Comparison of ENCODE assay signal across 8 mouse cellular contexts in genomic region chrX:100494068-100494978, GRCm38 (mm10). TPM values are rescaled to one million over a fixed set of nuclear protein-coding genes. Genes with fewer than 3 reads are reported as not detected.
A peak's percentile ranks its signal among the peaks of the same experiment; 100 is the strongest.
DNase-seq lines count a peak whose midpoint lies in the region; ATAC-seq and TF ChIP-seq lines count a peak whose summit lies in the region.

Gene Igbp1, plus strand, starts transcription at chrX:100494291.

- peak within 1 kb of the TSS; percentile 69; the same call in 1 of the 2 replicates for H3K27ac ChIP-seq in ES-E14 (ENCODE audit: insufficient read depth, low read depth, low read length, poor library complexity, severe bottlenecking)
- H3K27ac ChIP-seq in forebrain, embryonic 15.5 days (replicated peaks): peak within 1 kb of the TSS; percentile 52; the same call in 1 of the 2 replicates

- peak within 1 kb of the TSS; percentile 55 for H3K4me2 ChIP-seq in forebrain, embryonic 15.5 days (replicated peaks)

- peaks cover 2% of the 10 kb centered on the region; the same call in 1 of the 2 replicates for H3K36me3 ChIP-seq in ES-E14 (ENCODE audit: control insufficient read depth, insufficient read depth, low read length, poor library complexity, severe bottlenecking)
- peaks cover 6% of the 10 kb centered on the region; the same call in 1 of the 2 replicates for H3K36me3 ChIP-seq in forebrain, embryonic 15.5 days

- peak; percentile 99 for ATAC-seq in forebrain, embryonic 15.5 days (replicated peaks)
- peak; percentile 97 for ATAC-seq in neutrophil, adult 5-6 weeks (ENCODE audit: extremely low read depth, insufficient number of reproducible peaks, low FRiP score, poor library complexity, severe bottlenecking)

- TF ChIP-seq POLR2A in lung, adult 2 months (IDR thresholded peaks at IDR 0.05; ENCODE audit: borderline replicate concordance, extremely low read depth, low read depth, low read length): peak; percentile 27; the same call in 1 of the 2 replicates

- in situ Hi-C loops in ES-E14 (cut with MboI; ENCODE audit: low sequenced_read_pairs in 2 of 2, unreplicated experiment in 2 of 2): no loop called here

- H3K27me3 ChIP-seq in forebrain, embryonic 15.5 days: no peaks in the 10 kb centered on the region

- 20% methylated on average over 32 of the region's 32 CpGs for WGBS in forebrain, embryonic 15.5 days
- WGBS in lung, adult 2 months: 26% methylated on average over 32 of the region's 32 CpGs

- DNase-seq in ES-E14 (ENCODE audit: low read depth, low spot score): peak; percentile 43
- DNase-seq in cerebellum, adult 11-12 months: peak; percentile 77
- DNase-seq in heart, postnatal 25 days (ENCODE audit: low spot score): peak; percentile 67
- DNase-seq in layer of hippocampus, adult 18-20 months (ENCODE audit: low spot score in 2 of 2): peak; percentile 78 to 84
- DNase-seq in lung, adult 2 months: peak; percentile 66
- DNase-seq in thymus, adult 18-20 months: peak; percentile 34 to 64

- TF ChIP-seq CTCF in lung, adult 2 months (IDR thresholded peaks at IDR 0.05; ENCODE audit: insufficient read depth, low read length): no peak

- H3K9ac ChIP-seq in ES-E14 (ENCODE audit: insufficient read depth, low read depth, low read length, poor library complexity, severe bottlenecking): peak within 1 kb of the TSS; percentile 95
- peak within 1 kb of the TSS; percentile 51 for H3K9ac ChIP-seq in forebrain, embryonic 15.5 days (replicated peaks)

- intact Hi-C loops in heart, postnatal 25 days (cut with DNase I): no loop called here

- no peaks in the 10 kb centered on the region for H3K4me1 ChIP-seq in ES-E14 (ENCODE audit: control insufficient read depth in 2 of 2, insufficient read depth in 2 of 2, low read length in 2 of 2, poor library complexity in 1 of 2)
- H3K4me1 ChIP-seq in forebrain, embryonic 15.5 days: peaks cover 14% of the 10 kb centered on the region
- no peaks in the 10 kb centered on the region; the same call in 1 of the 2 replicates for H3K4me1 ChIP-seq in lung, adult 2 months (ENCODE audit: control insufficient read depth, insufficient read depth, low read length)

- H3K9me3 ChIP-seq in ES-E14 (ENCODE audit: control insufficient read depth, insufficient read depth, low read depth, low read length): no peaks in the 10 kb centered on the region
- no peaks in the 10 kb centered on the region for H3K9me3 ChIP-seq in forebrain, embryonic 15.5 days

- H3K4me3 ChIP-seq in ES-E14 (ENCODE audit: insufficient read depth in 1 of 2, low read depth in 1 of 2, low read length in 2 of 2, poor library complexity in 1 of 2, severe bottlenecking in 1 of 2): peak within 1 kb of the TSS; percentile 97
- peak within 1 kb of the TSS; percentile 68 for H3K4me3 ChIP-seq in forebrain, embryonic 15.5 days
- peak within 1 kb of the TSS; percentile 88 for H3K4me3 ChIP-seq in lung, adult 2 months (replicated peaks; ENCODE audit: extremely low read depth, low read depth, low read length)

TF ChIP-seq in ES-E14, 5 proteins besides CTCF, POLR2A, EP300 and RAD21:
- TF ChIP-seq ZNF384 (IDR thresholded peaks at IDR 0.05; ENCODE audit: low read depth, low read length) (no peak), MAFK (IDR thresholded peaks at IDR 0.05; ENCODE audit: insufficient read depth, low read depth, low read length) (no peak), CHD2 (IDR thresholded peaks at IDR 0.05; ENCODE audit: low read depth, low read length) (peak; percentile 44; the same call in 1 of the 2 replicates), ZC3H11A (IDR thresholded peaks at IDR 0.05; ENCODE audit: borderline replicate concordance, low read depth, low read length) (no peak), HCFC1 (IDR thresholded peaks at IDR 0.05; ENCODE audit: borderline replicate concordance, insufficient read depth, low read length) (peak; percentile 82)
TF ChIP-seq in ES-E14: peak in this region for 2.

RNA-seq across cellular contexts. Expression of gene Igbp1, which starts in this region (rescaled TPM):
- 83.4 and 118 TPM in 2 replicates for total RNA-seq in ES-E14 (2012; rRNA removed)
- polyA plus RNA-seq in forebrain, embryonic 15.5 days (2015; fragmentation: Nextera tagmentation; extraction: Ambion mirVana): 26.9 and 27.0 TPM in 2 replicates
- total RNA-seq in heart, postnatal 25 days (2021): 10 to 100 TPM; 37.5 to 39.7 TPM
- 10 to 100 TPM; 38.1 to 39.6 TPM for total RNA-seq in layer of hippocampus, adult 18-20 months (2021)
- polyA plus RNA-seq in lung, adult 2 months (2012; rRNA removed): 11.4 and 15.6 TPM in 2 replicates
- 67.4 and 67.7 TPM in 2 replicates for total RNA-seq in neutrophil, adult 5-6 weeks (2017)

Comparison
In these comparisons a context has a peak if more than half of its experiments do, and no peak if none do; other contexts are left out.
1. Peak in every context shown above with its lines: DNase-seq, ATAC-seq, H3K4me3 ChIP-seq and H3K27ac ChIP-seq.